Mouse (Mus musculus): ENCODE data around the gene Ythdf2. TPM values are rescaled to one million over a fixed set of nuclear protein-coding genes. Genes with fewer than 3 reads are reported as not detected.

Gene Ythdf2
- total RNA-seq, 2 experiments from 2014 or later: 55.7 to 60.1 TPM

GRCm38 (mm10) chr4:132156941-132157622 lies 55.0 kb downstream of the Ythdf2 start:
- DNase-seq (ENCODE audit: low spot score in 2 of 2): no peak

GRCm38 (mm10) chr4:132154877-132155670 lies 57.0 kb downstream of the Ythdf2 start:
- no peak for DNase-seq (ENCODE audit: low spot score in 2 of 2)

DNA sequence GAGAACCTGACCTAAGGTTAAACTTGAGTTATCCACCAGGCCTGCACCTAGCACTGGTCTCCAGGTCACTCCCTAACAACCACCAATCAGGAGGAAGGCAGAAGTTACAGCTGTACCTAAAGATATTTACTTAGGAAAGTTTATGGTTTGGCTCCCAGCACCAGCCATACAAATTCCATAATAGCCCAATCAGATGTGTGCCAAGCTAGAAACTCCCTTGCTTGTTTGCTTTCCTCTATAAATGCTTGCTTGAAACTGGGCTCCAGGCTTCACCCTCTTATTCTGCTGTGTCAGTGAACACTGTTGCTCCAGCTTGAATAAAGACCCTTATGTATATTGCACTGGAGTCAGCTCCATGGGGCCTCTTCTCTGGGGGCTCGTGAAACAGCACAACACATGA lies 60.4 kb downstream of the Ythdf2 start:
- no peak for DNase-seq (ENCODE audit: low spot score in 2 of 2)

- DNase-seq (ENCODE audit: low spot score in 2 of 2): no peak
These were observed 65.9 kb downstream of the Ythdf2 start for GRCm38 (mm10) chr4:132146201-132146600.

DNA sequence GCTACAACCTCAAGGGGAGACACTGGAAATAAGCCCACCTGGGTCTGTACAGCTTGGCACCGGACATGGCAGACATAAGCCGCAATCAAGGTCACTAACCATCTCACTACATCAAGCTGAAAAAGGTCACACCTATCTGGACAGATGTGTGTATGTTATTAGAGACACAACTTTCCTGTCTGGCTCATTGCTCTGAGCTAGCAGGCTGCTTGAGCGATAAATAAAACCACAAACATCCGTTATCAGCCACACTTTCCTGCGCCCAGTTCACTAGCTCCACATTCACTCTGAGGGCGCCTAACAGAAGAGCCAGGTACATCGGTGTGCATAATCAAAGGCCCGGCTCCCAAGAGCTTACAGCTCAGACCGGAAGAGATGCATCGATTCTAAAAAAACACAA lies 67.0 kb downstream of the Ythdf2 start:
- DNase-seq (ENCODE audit: low spot score in 2 of 2): no peak

DNA sequence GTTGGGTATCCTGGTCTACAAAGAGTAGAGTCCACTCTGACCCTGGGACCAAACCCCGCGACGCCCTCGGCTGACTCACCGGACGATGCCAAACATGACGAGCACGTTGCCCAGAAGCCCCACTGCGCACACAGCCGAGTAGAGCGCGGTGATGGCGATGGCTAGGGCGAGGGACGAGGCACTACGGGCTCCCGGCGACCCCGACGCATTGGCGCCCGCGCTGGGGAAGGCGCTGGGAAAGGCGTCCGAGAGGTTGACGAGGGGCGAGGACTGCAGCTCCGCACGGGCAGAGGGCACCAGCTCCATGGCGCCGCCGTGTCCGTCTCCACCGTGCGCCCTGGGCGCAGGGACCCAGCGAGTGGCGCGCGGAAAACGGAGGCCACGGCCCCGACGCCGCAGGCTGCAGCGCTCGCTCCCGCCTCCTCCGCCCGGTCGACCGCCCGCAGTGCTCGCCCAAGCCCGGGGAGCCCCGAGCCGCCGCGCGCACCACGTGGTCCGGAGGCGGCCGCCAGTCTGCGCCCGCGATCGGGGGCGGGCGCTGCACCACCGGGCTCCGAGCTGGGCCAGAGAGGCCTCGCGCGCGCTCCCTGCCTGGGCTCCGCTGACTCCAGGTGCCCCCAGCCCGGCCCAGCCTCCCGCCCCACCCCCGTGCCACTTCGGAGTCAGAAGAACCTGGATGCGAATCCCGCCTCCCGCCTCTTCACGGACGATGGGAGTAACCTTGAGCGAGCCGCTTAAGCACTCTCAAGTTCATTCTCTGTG lies 67.8 kb downstream of the Ythdf2 start, which contains the start of gene Oprd1:
Gene Oprd1, minus strand, starts transcription at position 407 of the 762 bp plus-strand sequence.
- DNase-seq (ENCODE audit: low spot score in 2 of 2): peak in 1 of 2 experiments; percentile 7

DNA sequence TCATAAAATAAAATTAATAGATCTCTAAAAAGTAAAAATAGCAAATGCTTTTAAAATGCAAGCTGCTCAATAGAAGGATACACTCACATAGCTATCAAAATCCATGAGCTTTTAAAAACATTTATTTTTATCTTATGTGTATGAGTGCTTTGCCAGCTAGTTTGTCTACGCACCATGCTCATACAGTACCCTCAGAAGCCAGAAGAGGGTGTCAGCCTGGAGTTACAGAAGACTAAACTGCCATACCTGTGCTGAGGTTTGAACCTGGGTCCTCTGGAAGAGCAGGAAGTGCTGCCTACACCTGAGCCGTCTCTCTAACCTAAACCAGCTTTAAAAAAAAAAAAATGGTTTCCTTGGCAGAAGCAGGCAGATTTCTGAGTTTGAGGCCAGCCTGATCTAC lies 73.5 kb downstream of the Ythdf2 start:
- no peak for DNase-seq (ENCODE audit: low spot score in 2 of 2)

GRCm38 (mm10) chr4:132137013-132137412 lies 75.1 kb downstream of the Ythdf2 start:
- no peak for DNase-seq (ENCODE audit: low spot score in 2 of 2)

Small RNAs within 50 kb of the gene (microRNA-seq; reads per million reads assigned to microRNA genes)
- 0 reads per million in 2 experiments for gene Gm22033 (ENCODE audit: borderline number of aligned reads in 2 of 2)

Other genes starting within 250 kb of the Ythdf2 start
- under 1 TPM; 0.38 to 0.46 TPM for gene Gm10300, start 137.6 kb downstream of the Ythdf2 start, total RNA-seq (2021)
- 10 to 100 TPM; 50.9 to 58.5 TPM for gene Epb41, start 137.0 kb downstream of the Ythdf2 start, total RNA-seq (2021)
- gene Oprd1, start 67.8 kb downstream of the Ythdf2 start, total RNA-seq (2021): under 1 TPM; 0.70 to 0.99 TPM
- gene Gmeb1, start 49.3 kb upstream of the Ythdf2 start, total RNA-seq (2021): 10 to 100 TPM; 15.7 to 18.0 TPM
- gene Taf12, start 62.1 kb upstream of the Ythdf2 start, total RNA-seq (2021): 10 to 100 TPM; 30.7 to 37.8 TPM
- 1 to 10 TPM; 1.4 to 1.6 TPM for gene Rab42, start 91.1 kb upstream of the Ythdf2 start, total RNA-seq (2021)
- gene Trnau1ap, start 117.2 kb upstream of the Ythdf2 start, total RNA-seq (2021): 10 to 100 TPM; 27.1 to 32.9 TPM
- 10 to 100 TPM; 15.4 to 15.6 TPM for gene Rcc1, start 141.3 kb upstream of the Ythdf2 start, total RNA-seq (2021)
- 10 to 100 TPM; 41.6 to 81.7 TPM for gene Phactr4, start 210.2 kb upstream of the Ythdf2 start, total RNA-seq (2021)